Mouse (Mus musculus) bone marrow, adult 2 months (tissue): ENCODE measurements around the gene Hist2h2ac.

Experiments
- CTCF ChIP-seq: fragments of 200-500 bp; IDR thresholded peaks from 2 replicates; pipeline ENCODE4 v1.5.1; 2011; ENCODE audit warnings: low read length, control low read depth; ENCODE audit not compliant: control insufficient read depth, insufficient read depth
- POLR2A ChIP-seq: fragments of 200-500 bp; IDR thresholded peaks from 2 replicates; pipeline ENCODE4 v1.6.1; 2011; ENCODE audit warnings: low read depth, mild to moderate bottlenecking, control low read depth, low read length, borderline replicate concordance; ENCODE audit not compliant: control insufficient read depth

DNA sequence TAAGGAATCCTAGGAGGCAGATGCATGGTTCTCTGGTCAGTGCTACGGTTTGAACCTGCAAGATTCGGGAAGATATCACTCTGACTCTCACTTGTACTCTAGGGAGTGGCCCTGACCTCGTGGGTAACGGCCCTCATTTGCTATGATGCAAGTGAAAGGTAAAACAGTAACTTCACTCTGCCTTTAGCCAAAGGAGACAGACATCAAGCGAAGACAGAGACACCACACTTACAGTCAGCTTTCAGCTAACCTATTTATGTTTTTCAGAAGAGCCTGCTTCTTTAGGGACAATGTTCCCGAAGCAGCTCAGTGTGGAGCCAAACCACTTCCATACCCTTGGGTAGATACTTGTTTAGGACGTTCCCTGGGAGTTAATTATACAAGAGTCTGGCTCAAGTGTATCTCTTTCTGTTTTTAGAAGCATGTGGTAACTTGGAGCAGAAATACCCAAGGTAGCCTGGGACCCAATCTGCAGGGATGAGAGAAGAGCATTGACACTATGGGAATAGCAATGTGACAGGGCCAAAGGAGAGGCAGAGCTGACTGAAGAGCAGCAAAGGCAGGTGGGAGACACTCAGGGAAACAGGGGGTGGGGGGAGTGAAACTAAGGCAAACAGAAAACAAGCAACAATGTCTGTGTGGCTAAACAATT, 23.4 kb upstream of the Hist2h2ac start:
- TF ChIP-seq CTCF = no peak
- no peak for TF ChIP-seq POLR2A
